Mouse (Mus musculus): ENCODE results near the gene Cox7a2l. TPM values are rescaled to one million over a fixed set of nuclear protein-coding genes. Genes with fewer than 3 reads are reported as not detected.

Gene Cox7a2l
- total and polyA plus RNA-seq, 3 experiments, result 206 TPM; not detected in 1

- TF ChIP-seq MYB (IDR thresholded peaks at IDR 0.05; ENCODE audit: low read depth, low read length), result no peak
Observed at GRCm38 (mm10) chr17:83562153-83563010, 45.3 kb upstream of the Cox7a2l start (continued).

GRCm38 (mm10) chr17:83559081-83559480 lies 42.0 kb upstream of the Cox7a2l start:
- no peaks in the 10 kb centered on the region for H3K79me2 ChIP-seq (ENCODE audit: control insufficient read depth, insufficient read depth, low read length, poor library complexity)
- no peak overlapping the region for H3K9ac ChIP-seq (ENCODE audit: control insufficient read depth, low read depth, low read length, poor library complexity, severe bottlenecking)
- no peak overlapping the region for H3K4me3 ChIP-seq (ENCODE audit: control insufficient read depth in 1 of 2, insufficient read depth in 1 of 2, low read depth in 2 of 2, low read length in 2 of 2)
- H3K27me3 ChIP-seq (ENCODE audit: control insufficient read depth in 1 of 2, insufficient read depth in 2 of 2, low read length in 2 of 2), result no peaks in the 10 kb centered on the region
- no peak for DNase-seq (ENCODE audit: low read depth, low spot score)
- no peaks in the 10 kb centered on the region for H3K9me3 ChIP-seq (replicated peaks; ENCODE audit: insufficient read depth, low read length)
- H3K36me3 ChIP-seq (ENCODE audit: control insufficient read depth in 1 of 2, insufficient read depth in 2 of 2, low read length in 2 of 2), result peaks cover 0 to 14% of the 10 kb centered on the region in 2 experiments; a peak in 2 of 4 replicates
- H3K4me1 ChIP-seq (ENCODE audit: control insufficient read depth in 1 of 2, insufficient read depth in 2 of 2, low read length in 2 of 2), result peaks cover 5 to 12% of the 10 kb centered on the region in 2 experiments
- no peak overlapping the region for H3K27ac ChIP-seq (ENCODE audit: control insufficient read depth, low read depth, low read length)
- TF ChIP-seq GATA1 (IDR thresholded peaks at IDR 0.05; ENCODE audit: low read depth, low read length) (no peak), MEF2A (IDR thresholded peaks at IDR 0.05; ENCODE audit: extremely low read depth, insufficient replicate concordance, low read depth, low read length, poor library complexity, severe bottlenecking) (no peak), MAX (IDR thresholded peaks at IDR 0.05; ENCODE audit: low read length) (no peak), POLR2A (IDR thresholded peaks at IDR 0.05; ENCODE audit: control insufficient read depth in 1 of 2, insufficient read depth in 1 of 2, low read depth in 1 of 2, low read length in 2 of 2, poor library complexity in 1 of 2) (no peak), MYC (IDR thresholded peaks at IDR 0.05; ENCODE audit: low read depth, low read length) (no peak), JUND (IDR thresholded peaks at IDR 0.05; ENCODE audit: low read depth, low read length) (no peak), NELFE (IDR thresholded peaks at IDR 0.05; ENCODE audit: low read depth, low read length) (no peak), ETS1 (IDR thresholded peaks at IDR 0.05; ENCODE audit: low read depth, low read length) (no peak), POLR2AphosphoS5 (IDR thresholded peaks at IDR 0.05; ENCODE audit: borderline replicate concordance, low read depth, low read length) (no peak), CHD2 (IDR thresholded peaks at IDR 0.05; ENCODE audit: low read length) (no peak), E2F4 (IDR thresholded peaks at IDR 0.05; ENCODE audit: borderline replicate concordance, low read depth, low read length) (no peak), TCF12 (IDR thresholded peaks at IDR 0.05; ENCODE audit: low read depth, low read length) (no peak), BHLHE40 (IDR thresholded peaks at IDR 0.05; ENCODE audit: borderline replicate concordance, low read depth, low read length) (no peak), CHD1 (IDR thresholded peaks at IDR 0.05; ENCODE audit: low read depth, low read length) (no peak), SIN3A (IDR thresholded peaks at IDR 0.05; ENCODE audit: low read length) (no peak), ZNF384 (IDR thresholded peaks at IDR 0.05; ENCODE audit: low read depth, low read length) (no peak), MAZ (IDR thresholded peaks at IDR 0.05; ENCODE audit: low read depth, low read length) (no peak), TBP (IDR thresholded peaks at IDR 0.05; ENCODE audit: low read depth, low read length) (no peak), NRF1 (IDR thresholded peaks at IDR 0.05; ENCODE audit: insufficient read depth, low read depth, low read length, poor library complexity, severe bottlenecking) (no peak)
